Mouse (Mus musculus): ENCODE data around the gene Dusp10. TPM values are rescaled to one million over a fixed set of nuclear protein-coding genes. Genes with fewer than 3 reads are reported as not detected.

Dusp10 gene
- total RNA-seq, 2 experiments from 2014 or later, result 1.4 to 5.8 TPM

GRCm38 (mm10) chr1:184090515-184090914 is 77.4 kb downstream of the Dusp10 start:
- ATAC-seq (replicated peaks; ENCODE audit: poor library complexity, severe bottlenecking), result no peak

GRCm38 (mm10) chr1:184094914-184095313 is 81.8 kb downstream of the Dusp10 start:
- ATAC-seq (replicated peaks; ENCODE audit: poor library complexity, severe bottlenecking), result no peak

- ATAC-seq (replicated peaks; ENCODE audit: poor library complexity, severe bottlenecking), result no peak
Observed at GRCm38 (mm10) chr1:184100414-184100813, 87.3 kb downstream of the Dusp10 start.

GRCm38 (mm10) chr1:184100927-184101749 is 88.0 kb downstream of the Dusp10 start:
- ATAC-seq (replicated peaks; ENCODE audit: poor library complexity, severe bottlenecking), result no peak

GRCm38 (mm10) chr1:184101750-184102046 is 88.6 kb downstream of the Dusp10 start:
- ATAC-seq (replicated peaks; ENCODE audit: poor library complexity, severe bottlenecking), result no peak

- no peak for ATAC-seq (replicated peaks; ENCODE audit: poor library complexity, severe bottlenecking)
Observed at GRCm38 (mm10) chr1:184106832-184107231, 93.7 kb downstream of the Dusp10 start.

- ATAC-seq (replicated peaks; ENCODE audit: poor library complexity, severe bottlenecking), result no peak
Observed at GRCm38 (mm10) chr1:184107448-184107847, 94.3 kb downstream of the Dusp10 start.

GRCm38 (mm10) chr1:184108254-184108653 is 95.2 kb downstream of the Dusp10 start:
- ATAC-seq (replicated peaks; ENCODE audit: poor library complexity, severe bottlenecking), result no peak

- no peak for ATAC-seq (replicated peaks; ENCODE audit: poor library complexity, severe bottlenecking)
Observed at GRCm38 (mm10) chr1:184117586-184117985, 104.5 kb downstream of the Dusp10 start.

GRCm38 (mm10) chr1:184117991-184118390 is 104.9 kb downstream of the Dusp10 start:
- no peak for ATAC-seq (replicated peaks; ENCODE audit: poor library complexity, severe bottlenecking)

- no peak for ATAC-seq (replicated peaks; ENCODE audit: poor library complexity, severe bottlenecking)
Observed at GRCm38 (mm10) chr1:184118586-184118985, 105.5 kb downstream of the Dusp10 start.

Other genes with a start within 250 kb of the Dusp10 start
- not detected in 2 replicates for gene 1700056E22Rik, start 21.0 kb downstream of the Dusp10 start, total RNA-seq (2014; fragmentation: Nextera tagmentation)
- 0.95 TPM in 1 of 2 replicates, not detected in the other for gene 1700056E22Rik, start 21.0 kb downstream of the Dusp10 start, total RNA-seq (2017)

All from granulocyte monocyte progenitor cell, adult 5-6 weeks (primary cell).